Mouse (Mus musculus): ENCODE data around the gene Rsrc1.

- TF ChIP-seq MYOD1 (IDR thresholded peaks at IDR 0.05; ENCODE audit: control insufficient read depth in 1 of 3, insufficient read length in 2 of 3, low read depth in 2 of 3) = no peak
- no peak for TF ChIP-seq MYOG (IDR thresholded peaks at IDR 0.05; ENCODE audit: control insufficient read depth in 1 of 3, insufficient read depth in 1 of 3, insufficient read length in 2 of 3, low read depth in 2 of 3)
Observed at GRCm38 (mm10) chr3:66970261-66970660, 10.9 kb upstream of the Rsrc1 start.

Data from myocyte (in vitro differentiated cells).